14 mouse cellular contexts compared by ENCODE assay signal in genomic region chr17:86532783-86533548, GRCm38 (mm10). TPM values are rescaled to one million over a fixed set of nuclear protein-coding genes. Genes with fewer than 3 reads are reported as not detected.
DNase-seq lines count a peak whose midpoint lies in the region; ATAC-seq and TF ChIP-seq lines count a peak whose summit lies in the region.
"Had no signal": no experiment of that assay in that cellular context is flagged by ENCODE, and none has a peak within 500 bp of the region (broad histone marks: within the 10 kb centered on the region; RNA-seq: fewer than 3 reads in every experiment).

No protein-coding gene starts in this region.

- TF ChIP-seq EP300 in lung, postnatal 0 days (IDR thresholded peaks at IDR 0.05): no peak

- no peak overlapping the region for H3K4me3 ChIP-seq in heart, embryonic 11.5 days (ENCODE audit: low read depth, low read length)
- H3K4me3 ChIP-seq in layer of hippocampus, adult 2 months: no peak overlapping the region
- no peak overlapping the region for H3K4me3 ChIP-seq in lung, postnatal 0 days (ENCODE audit: low read depth, low read length)

- no peak overlapping the region for H3K9ac ChIP-seq in heart, embryonic 11.5 days (ENCODE audit: low read depth, low read length)
- H3K9ac ChIP-seq in lung, postnatal 0 days (replicated peaks; ENCODE audit: low read depth): no peak overlapping the region
- H3K9ac ChIP-seq: liver, embryonic 14.5 days had no signal

- peaks cover 38% of the 10 kb centered on the region for H3K4me1 ChIP-seq in heart, embryonic 11.5 days (ENCODE audit: control insufficient read depth, insufficient read depth, low read length)
- H3K4me1 ChIP-seq in lung, postnatal 0 days (ENCODE audit: insufficient read depth, low read depth, low read length): peaks cover 15% of the 10 kb centered on the region

- no peak for ATAC-seq in heart, embryonic 11.5 days (replicated peaks; ENCODE audit: insufficient number of reproducible peaks, low FRiP score, low TSS enrichment)
- ATAC-seq in lung, postnatal 0 days: no peak
- ATAC-seq: hindbrain, embryonic 16.5 days had no signal

- H3K36me3 ChIP-seq in heart, embryonic 11.5 days (ENCODE audit: control insufficient read depth, insufficient read depth, low read length): no peaks in the 10 kb centered on the region
- H3K36me3 ChIP-seq in lung, postnatal 0 days (ENCODE audit: insufficient read depth, low read length): no peaks in the 10 kb centered on the region

- TF ChIP-seq CTCF in layer of hippocampus, adult 2 months (conservative IDR thresholded peaks at IDR 0.05): no peak
- no peak for TF ChIP-seq CTCF in lung, postnatal 0 days (IDR thresholded peaks at IDR 0.05)

- H3K27me3 ChIP-seq in heart, embryonic 11.5 days (ENCODE audit: control insufficient read depth, insufficient read depth, low read length): no peaks in the 10 kb centered on the region
- H3K27me3 ChIP-seq in lung, postnatal 0 days (replicated peaks; ENCODE audit: insufficient read depth, low read length): no peaks in the 10 kb centered on the region

- no peak for DNase-seq in heart, postnatal 36 days
- no peak for DNase-seq in layer of hippocampus, adult 2 months (ENCODE audit: low spot score in 2 of 2)
- no peak for DNase-seq in layer of hippocampus, postnatal 14 days (ENCODE audit: low spot score in 2 of 2)
- DNase-seq in adrenal gland, postnatal 10 days: peak; percentile 37
- DNase-seq in lung, postnatal 0 days (ENCODE audit: low spot score): peak; percentile 49
- DNase-seq in left cerebral cortex, postnatal 4 days: no peak
- no peak for DNase-seq in embryo, embryonic 10.5 days (ENCODE audit: low spot score)
- DNase-seq: embryo, embryonic 11 days had no signal

- no peak overlapping the region for H3K4me2 ChIP-seq in heart, embryonic 11.5 days
- no peak overlapping the region for H3K4me2 ChIP-seq in lung, postnatal 0 days (replicated peaks; ENCODE audit: low read depth, low read length)

- peak overlapping the region; percentile 22; the same call in 1 of the 2 replicates for H3K27ac ChIP-seq in heart, embryonic 11.5 days (ENCODE audit: low read depth, low read length)
- peak overlapping the region; percentile 23; the same call in 1 of the 2 replicates for H3K27ac ChIP-seq in layer of hippocampus, adult 2 months
- H3K27ac ChIP-seq in lung, postnatal 0 days (ENCODE audit: low read length): peak overlapping the region; percentile 22; the same call in 1 of the 2 replicates
- H3K27ac ChIP-seq: liver, embryonic 14.5 days had no signal

- 65% methylated on average over 17 of the region's 17 CpGs for WGBS in heart, embryonic 11.5 days (ENCODE audit: insufficient replicate concordance)
- WGBS in lung, postnatal 0 days: 55% methylated on average over 17 of the region's 17 CpGs

- intact Hi-C loops in heart, postnatal 36 days (cut with DNase I): no loop called here
- intact Hi-C loops in left cerebral cortex, postnatal 4 days (cut with DNase I): loop anchor here (10.0 kb wide), 1 partner anchor 362 kb away; no protein-coding TSS in a partner anchor

- no peaks in the 10 kb centered on the region for H3K9me3 ChIP-seq in heart, embryonic 11.5 days (replicated peaks; ENCODE audit: control insufficient read depth, low read length)
- no peaks in the 10 kb centered on the region for H3K9me3 ChIP-seq in lung, postnatal 0 days (ENCODE audit: low read length)

RNA-seq across cellular contexts. Expression of gene Gm10309, which starts 27.9 kb away (rescaled TPM):
- polyA plus RNA-seq in heart, embryonic 11.5 days (2014; fragmentation: Nextera tagmentation; extraction: Ambion mirVana): 0.24 TPM in 1 of 2 replicates, not detected in the other
- under 1 TPM in 1 of 2 experiments, not detected in 1; 0.16 TPM for total RNA-seq in heart, postnatal 36 days (2021)
- not detected for total RNA-seq in layer of hippocampus, adult 2 months (2021)
- not detected for total RNA-seq in layer of hippocampus, postnatal 14 days (2021)
- under 1 TPM in 1 of 2 experiments, not detected in 1; 0.15 TPM for total RNA-seq in adrenal gland, postnatal 10 days (2021)
- 0.30 and 0.54 TPM in 2 replicates for polyA plus RNA-seq in lung, postnatal 0 days (2015; fragmentation: Nextera tagmentation; extraction: Ambion mirVana)
- total RNA-seq in left cerebral cortex, postnatal 4 days (2021): not detected
- total RNA-seq: layer of hippocampus, adult 18-20 months; left cerebral cortex, postnatal 10 days; megakaryocyte-erythroid progenitor cell, adult 5-6 weeks had no signal

Comparison
In these comparisons a context has a peak if more than half of its experiments do, and no peak if none do; other contexts are left out.
1. DNase-seq: peak in adrenal gland, postnatal 10 days (single experiment) and lung, postnatal 0 days (single experiment); none in heart, postnatal 36 days (0 of 2), layer of hippocampus, adult 2 months (0 of 2), layer of hippocampus, postnatal 14 days (0 of 2), left cerebral cortex, postnatal 4 days (single experiment) and embryo, embryonic 10.5 days (single experiment).
2. Peak in every context shown above with its lines, with median percentiles within 50 percentile points of each other: H3K27ac ChIP-seq.